Mouse (Mus musculus): ENCODE data around the gene 4933428G20Rik. TPM values are rescaled to one million over a fixed set of nuclear protein-coding genes. Genes with fewer than 3 reads are reported as not detected.

Gene 4933428G20Rik
- polyA plus RNA-seq, 1 experiment, result not detected

DNA sequence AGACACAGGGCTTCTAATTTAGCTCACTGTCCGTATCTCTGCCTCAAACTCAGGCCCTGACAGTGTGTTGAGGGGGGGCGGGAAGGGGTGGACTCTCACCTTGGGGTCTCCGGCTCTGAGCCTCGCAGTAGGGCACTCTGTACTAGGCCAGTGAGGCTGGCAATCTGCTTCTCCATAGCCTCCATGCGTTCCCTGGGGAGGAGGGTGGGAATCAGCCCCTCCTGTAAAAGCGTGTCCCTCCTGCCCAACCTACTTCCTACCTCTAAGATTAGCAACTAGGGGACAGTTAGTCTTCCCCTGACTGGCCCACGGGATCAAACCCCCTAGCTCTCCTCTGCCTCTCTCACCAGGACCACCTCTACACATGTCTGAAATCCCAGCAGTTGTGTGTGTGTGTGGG is 33.5 kb upstream of the 4933428G20Rik start:
- no peaks in the 10 kb centered on the region for H3K9me3 ChIP-seq
- H3K4me1 ChIP-seq, result peaks cover 69% of the 10 kb centered on the region
- H3K27me3 ChIP-seq (replicated peaks), result peaks cover 96% of the 10 kb centered on the region
- TF ChIP-seq FLI1 (IDR thresholded peaks at IDR 0.05; ENCODE audit: low read length) (no peak), GATA1 (IDR thresholded peaks at IDR 0.05; ENCODE audit: borderline replicate concordance, low read length) (no peak)
- H3K4me3 ChIP-seq (replicated peaks), result no peak overlapping the region
- H3K36me3 ChIP-seq (replicated peaks; ENCODE audit: low read length), result no peaks in the 10 kb centered on the region

DNA sequence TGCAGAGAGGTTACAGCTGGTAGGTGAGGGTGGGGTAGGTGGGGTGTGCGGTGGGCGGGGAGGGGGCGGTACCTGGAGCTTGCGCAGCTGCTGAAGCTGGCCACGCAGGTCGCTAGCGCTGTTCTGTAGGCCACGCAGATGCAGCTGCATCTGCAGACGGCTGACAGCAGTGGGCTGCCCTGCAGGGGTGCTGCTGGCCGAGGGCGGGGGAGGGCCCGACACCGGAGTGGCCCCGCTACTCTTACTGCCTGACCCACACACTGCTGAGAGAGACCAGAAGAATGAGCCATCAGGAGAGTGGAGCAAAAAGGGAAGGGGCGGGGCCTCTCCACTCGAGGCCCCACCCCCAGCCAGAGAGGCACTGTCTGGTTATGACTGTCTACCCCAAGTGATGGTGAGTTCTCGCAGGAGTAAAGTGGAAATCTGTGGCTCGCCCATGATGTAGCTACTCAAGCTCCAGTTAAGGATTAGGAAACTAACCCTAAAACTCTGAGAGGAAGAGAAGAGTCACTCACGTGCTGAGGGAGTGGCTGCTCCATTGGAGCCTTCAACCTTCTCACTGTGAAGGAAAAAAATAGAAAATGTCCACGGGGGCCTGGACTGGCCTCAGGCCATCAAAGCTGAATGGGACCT is 32.9 kb upstream of the 4933428G20Rik start:
- H3K4me3 ChIP-seq (replicated peaks), result peak overlapping the region; percentile 92
- peaks cover 99% of the 10 kb centered on the region for H3K27me3 ChIP-seq (replicated peaks)
- H3K4me1 ChIP-seq, result peaks cover 69% of the 10 kb centered on the region
- H3K36me3 ChIP-seq (replicated peaks; ENCODE audit: low read length), result no peaks in the 10 kb centered on the region
- H3K9me3 ChIP-seq, result no peaks in the 10 kb centered on the region
- TF ChIP-seq GATA1 (IDR thresholded peaks at IDR 0.05; ENCODE audit: borderline replicate concordance, low read length) (no peak), FLI1 (IDR thresholded peaks at IDR 0.05; ENCODE audit: low read length) (no peak)

DNA sequence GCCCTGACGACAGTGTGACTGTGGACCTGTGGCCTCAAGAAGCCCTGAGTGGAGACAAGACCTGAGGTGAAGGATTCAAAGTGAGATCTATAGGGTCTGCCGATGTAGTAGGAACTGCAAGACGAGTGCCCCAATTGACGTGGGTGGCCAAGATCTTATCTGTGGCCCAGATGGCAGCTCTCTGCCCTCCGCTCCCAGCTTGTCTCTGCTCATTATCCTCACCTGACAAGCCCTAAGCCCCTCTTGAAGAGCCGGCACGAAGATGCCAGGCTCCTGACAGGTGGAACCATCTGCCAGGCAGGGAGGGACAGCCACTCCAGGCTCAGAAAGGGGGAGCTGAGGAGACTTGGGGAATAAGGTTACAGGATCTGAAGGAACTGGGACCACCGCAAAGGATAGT is 32.2 kb upstream of the 4933428G20Rik start:
- peak overlapping the region; percentile 92 for H3K4me3 ChIP-seq (replicated peaks)
- H3K36me3 ChIP-seq (replicated peaks; ENCODE audit: low read length), result no peaks in the 10 kb centered on the region
- no peaks in the 10 kb centered on the region for H3K9me3 ChIP-seq
- peaks cover 66% of the 10 kb centered on the region for H3K4me1 ChIP-seq
- TF ChIP-seq FLI1 (IDR thresholded peaks at IDR 0.05; ENCODE audit: low read length), result no peak
- no peak for TF ChIP-seq GATA1 (IDR thresholded peaks at IDR 0.05; ENCODE audit: borderline replicate concordance, low read length)
- H3K27me3 ChIP-seq (replicated peaks), result peaks cover 99% of the 10 kb centered on the region

DNA sequence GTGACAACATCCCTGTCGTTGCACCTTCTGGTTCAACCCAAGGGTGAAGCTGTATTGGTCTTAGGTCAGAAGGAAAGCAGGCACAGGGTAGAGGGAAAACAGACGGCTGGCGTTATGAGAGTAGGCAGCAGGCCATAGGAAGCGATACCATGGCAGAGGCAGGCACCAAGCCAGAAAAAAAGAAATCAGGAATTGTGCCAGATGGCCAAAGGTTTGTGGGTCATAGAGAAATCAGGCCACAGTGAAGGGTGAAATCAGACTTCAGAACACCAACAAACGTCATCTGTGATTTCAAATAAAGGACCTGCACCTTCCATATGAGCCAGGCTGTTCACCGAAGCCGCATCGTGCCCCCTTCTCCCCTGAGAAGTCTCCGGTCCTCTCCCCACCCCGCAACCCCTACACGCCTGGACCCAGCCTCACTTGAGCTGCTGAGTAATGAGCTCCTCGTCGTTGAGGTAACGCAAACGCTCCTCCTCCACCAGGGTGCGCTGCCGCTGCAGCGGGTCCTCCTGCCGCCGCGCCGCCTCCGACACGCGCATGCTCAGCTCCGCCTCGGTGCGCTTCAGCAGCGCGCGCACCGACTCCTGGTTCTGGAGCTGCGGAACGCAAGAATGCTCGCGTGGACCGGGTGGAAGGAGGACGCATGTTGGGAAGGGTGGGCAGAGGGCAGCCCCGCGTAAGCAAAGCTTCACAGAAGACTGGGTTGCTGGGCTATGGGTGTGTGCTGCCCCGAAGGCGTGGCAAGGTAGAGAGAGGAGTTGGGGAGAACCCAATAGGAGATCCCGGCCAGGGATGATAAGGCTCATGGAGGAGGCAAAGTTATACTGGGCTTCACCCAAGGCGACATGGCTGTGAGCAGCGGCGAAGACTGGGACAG is 31.5 kb upstream of the 4933428G20Rik start:
- no peaks in the 10 kb centered on the region for H3K9me3 ChIP-seq
- H3K4me3 ChIP-seq (replicated peaks), result peak overlapping the region; percentile 92
- TF ChIP-seq GATA1 (IDR thresholded peaks at IDR 0.05; ENCODE audit: borderline replicate concordance, low read length) (no peak), FLI1 (IDR thresholded peaks at IDR 0.05; ENCODE audit: low read length) (no peak)
- H3K36me3 ChIP-seq (replicated peaks; ENCODE audit: low read length), result no peaks in the 10 kb centered on the region
- H3K27me3 ChIP-seq (replicated peaks), result peaks cover 95% of the 10 kb centered on the region
- H3K4me1 ChIP-seq, result peaks cover 58% of the 10 kb centered on the region

DNA sequence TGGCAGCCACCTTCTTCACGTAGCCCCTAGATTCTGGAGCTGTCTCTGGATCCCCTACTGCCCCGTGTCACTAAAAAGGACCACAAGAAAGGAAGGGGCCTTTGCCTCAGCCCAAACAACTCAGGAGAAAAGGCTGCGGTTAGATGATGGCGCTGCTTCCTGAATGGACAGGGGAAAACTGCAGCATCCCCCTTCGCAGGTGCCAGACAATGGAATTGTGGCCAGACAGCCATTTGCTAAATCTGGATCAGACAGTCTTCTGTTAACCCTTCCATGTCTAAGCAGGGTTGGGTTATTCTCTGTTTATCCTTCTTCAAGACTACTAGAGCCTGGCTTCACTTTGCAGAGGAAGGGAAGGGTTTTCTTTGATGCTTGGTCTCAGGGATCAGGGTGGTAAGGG is 30.8 kb upstream of the 4933428G20Rik start:
- Histone ChIP-seq H3K4me3 (replicated peaks) (no peak overlapping the region), H3K9me3 (no peaks in the 10 kb centered on the region), H3K4me1 (peaks cover 52% of the 10 kb centered on the region), H3K27me3 (replicated peaks) (peaks cover 95% of the 10 kb centered on the region), H3K36me3 (replicated peaks; ENCODE audit: low read length) (no peaks in the 10 kb centered on the region)
- TF ChIP-seq GATA1 (IDR thresholded peaks at IDR 0.05; ENCODE audit: borderline replicate concordance, low read length), result no peak
- no peak for TF ChIP-seq FLI1 (IDR thresholded peaks at IDR 0.05; ENCODE audit: low read length)

DNA sequence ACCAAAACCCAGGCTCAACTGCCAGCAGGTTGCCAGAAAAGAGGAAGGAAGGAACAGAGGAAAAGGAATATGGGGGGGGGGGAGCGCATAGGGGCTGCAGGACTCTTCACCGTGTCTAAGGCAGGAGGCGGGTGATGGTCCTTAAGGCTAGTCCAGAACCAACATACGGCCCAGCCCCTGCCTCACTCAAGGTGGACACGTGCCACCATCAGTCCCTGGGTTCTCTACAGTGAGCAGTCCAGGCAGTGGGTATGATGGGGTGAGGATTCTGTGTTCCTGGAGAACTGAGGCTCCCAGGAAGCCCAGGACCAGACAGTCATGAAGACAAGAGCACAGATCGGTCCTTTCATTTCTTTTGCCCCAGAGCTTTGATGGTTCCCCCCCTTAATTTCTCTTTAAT is 29.9 kb upstream of the 4933428G20Rik start:
- no peaks in the 10 kb centered on the region for H3K36me3 ChIP-seq (replicated peaks; ENCODE audit: low read length)
- H3K9me3 ChIP-seq, result no peaks in the 10 kb centered on the region
- peaks cover 95% of the 10 kb centered on the region for H3K27me3 ChIP-seq (replicated peaks)
- peaks cover 49% of the 10 kb centered on the region for H3K4me1 ChIP-seq
- no peak overlapping the region for H3K4me3 ChIP-seq (replicated peaks)
- TF ChIP-seq GATA1 (IDR thresholded peaks at IDR 0.05; ENCODE audit: borderline replicate concordance, low read length) (no peak), FLI1 (IDR thresholded peaks at IDR 0.05; ENCODE audit: low read length) (no peak)

DNA sequence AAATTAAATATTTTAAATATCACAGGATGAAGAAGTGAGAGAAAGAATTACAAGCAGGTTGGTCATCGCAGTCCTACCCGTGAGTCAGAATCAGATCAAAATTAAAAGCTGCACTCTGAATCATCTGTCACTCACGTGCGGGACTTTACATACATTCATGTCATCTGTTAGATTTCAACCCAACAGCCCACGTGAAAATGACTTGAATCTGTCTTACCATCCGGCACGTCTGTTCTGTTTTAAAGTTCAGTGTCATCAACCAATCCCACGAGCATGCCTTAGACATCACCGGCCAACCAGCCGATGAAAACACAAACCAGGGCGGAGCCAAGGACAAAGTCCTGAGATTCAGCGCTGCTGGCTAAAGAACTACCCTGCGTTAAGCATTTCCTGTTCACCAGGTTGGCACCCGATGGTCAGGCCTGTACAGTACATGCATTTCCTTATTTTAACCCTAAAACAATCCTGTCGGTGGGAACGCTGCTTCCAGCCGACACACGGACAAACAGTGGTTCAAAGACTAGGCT is 28.2 kb upstream of the 4933428G20Rik start:
- Histone ChIP-seq H3K36me3 (replicated peaks; ENCODE audit: low read length) (no peaks in the 10 kb centered on the region), H3K4me1 (peaks cover 41% of the 10 kb centered on the region), H3K9me3 (no peaks in the 10 kb centered on the region), H3K4me3 (replicated peaks) (no peak overlapping the region), H3K27me3 (replicated peaks) (peaks cover 95% of the 10 kb centered on the region)
- TF ChIP-seq FLI1 (IDR thresholded peaks at IDR 0.05; ENCODE audit: low read length) (no peak), GATA1 (IDR thresholded peaks at IDR 0.05; ENCODE audit: borderline replicate concordance, low read length) (no peak)

DNA sequence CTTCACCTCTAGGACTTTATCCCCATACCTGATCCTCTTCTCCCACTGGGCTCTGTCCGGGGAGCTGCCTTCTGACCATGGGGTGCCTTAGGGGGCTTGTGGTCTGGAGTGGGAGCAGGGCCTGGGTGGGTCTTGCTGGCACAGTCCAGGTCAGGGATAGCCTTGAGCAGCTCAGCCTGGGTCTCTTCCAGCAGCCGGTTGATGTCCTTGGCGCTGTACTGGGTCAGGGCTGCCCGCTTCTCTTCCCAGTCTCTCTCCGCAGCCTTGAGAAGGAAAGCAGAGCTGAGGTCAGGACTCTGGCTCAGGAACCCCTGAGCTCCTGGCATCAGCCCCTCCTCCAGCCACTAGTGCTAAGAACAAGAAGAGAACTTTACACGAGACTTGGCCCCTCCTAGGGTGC is 25.2 kb upstream of the 4933428G20Rik start:
- H3K9me3 ChIP-seq, result no peaks in the 10 kb centered on the region
- no peak for TF ChIP-seq GATA1 (IDR thresholded peaks at IDR 0.05; ENCODE audit: borderline replicate concordance, low read length)
- TF ChIP-seq FLI1 (IDR thresholded peaks at IDR 0.05; ENCODE audit: low read length), result no peak
- no peaks in the 10 kb centered on the region for H3K36me3 ChIP-seq (replicated peaks; ENCODE audit: low read length)
- no peak overlapping the region for H3K4me3 ChIP-seq (replicated peaks)
- H3K4me1 ChIP-seq, result peaks cover 12% of the 10 kb centered on the region; the same call in 1 of the 2 replicates
- peaks cover 93% of the 10 kb centered on the region for H3K27me3 ChIP-seq (replicated peaks)

DNA sequence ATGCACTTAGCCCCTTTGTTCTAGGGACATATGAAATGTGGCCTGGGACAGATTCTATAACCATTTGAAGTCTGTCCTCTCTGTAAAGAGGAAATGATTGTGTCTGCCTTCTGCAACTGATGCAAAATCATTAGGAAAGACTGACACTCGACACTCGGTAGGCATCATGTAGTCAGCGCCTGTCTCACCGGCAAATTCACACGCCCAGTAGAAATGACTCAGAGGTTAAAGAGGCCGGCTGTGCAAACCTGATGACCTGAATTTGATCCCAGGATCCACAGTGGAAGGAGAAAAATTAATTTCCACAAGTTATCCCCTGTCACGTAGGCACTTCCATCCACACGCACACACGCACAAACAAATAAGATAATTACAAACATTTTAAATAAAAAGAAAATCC is 24.2 kb upstream of the 4933428G20Rik start:
- Histone ChIP-seq H3K4me1 (peaks cover 8% of the 10 kb centered on the region; the same call in 1 of the 2 replicates), H3K36me3 (replicated peaks; ENCODE audit: low read length) (no peaks in the 10 kb centered on the region), H3K4me3 (replicated peaks) (no peak overlapping the region), H3K27me3 (replicated peaks) (peaks cover 93% of the 10 kb centered on the region), H3K9me3 (no peaks in the 10 kb centered on the region)
- TF ChIP-seq FLI1 (IDR thresholded peaks at IDR 0.05; ENCODE audit: low read length) (no peak), GATA1 (IDR thresholded peaks at IDR 0.05; ENCODE audit: borderline replicate concordance, low read length) (no peak)

DNA sequence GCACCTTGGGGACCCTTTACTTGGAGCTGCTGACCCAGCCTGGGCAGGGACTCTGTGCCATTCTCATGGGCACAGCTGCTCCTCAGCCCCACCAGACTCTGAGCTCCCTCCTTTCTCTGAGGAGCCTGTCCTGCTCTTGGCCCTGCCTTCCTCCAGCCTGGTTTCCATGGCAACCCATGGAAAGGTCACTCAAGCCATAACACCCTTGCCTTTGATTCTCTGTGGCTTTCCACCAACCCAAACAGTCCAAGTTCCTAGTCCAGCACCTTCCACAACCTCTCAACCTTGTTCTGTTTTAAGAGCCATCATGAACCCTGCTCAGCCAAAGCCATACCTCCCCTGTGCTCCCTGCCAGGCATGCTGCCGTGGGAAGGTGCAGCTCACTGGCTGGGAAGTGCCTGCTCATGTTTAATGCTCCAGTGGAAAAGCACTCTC is 23.7 kb upstream of the 4933428G20Rik start:
- Histone ChIP-seq H3K4me3 (replicated peaks) (no peak overlapping the region), H3K9me3 (no peaks in the 10 kb centered on the region), H3K27me3 (replicated peaks) (peaks cover 94% of the 10 kb centered on the region), H3K36me3 (replicated peaks; ENCODE audit: low read length) (no peaks in the 10 kb centered on the region), H3K4me1 (peaks cover 12% of the 10 kb centered on the region)
- TF ChIP-seq GATA1 (IDR thresholded peaks at IDR 0.05; ENCODE audit: borderline replicate concordance, low read length) (no peak), FLI1 (IDR thresholded peaks at IDR 0.05; ENCODE audit: low read length) (no peak)
